Mouse (Mus musculus): ENCODE results near the gene Arpc1a. TPM values are rescaled to one million over a fixed set of nuclear protein-coding genes. Genes with fewer than 3 reads are reported as not detected.
A peak's percentile ranks its signal among the peaks of the same experiment; 100 is the strongest.

The Arpc1a gene
- polyA plus RNA-seq, 1 experiment from 2014 or later = 164 TPM

DNA sequence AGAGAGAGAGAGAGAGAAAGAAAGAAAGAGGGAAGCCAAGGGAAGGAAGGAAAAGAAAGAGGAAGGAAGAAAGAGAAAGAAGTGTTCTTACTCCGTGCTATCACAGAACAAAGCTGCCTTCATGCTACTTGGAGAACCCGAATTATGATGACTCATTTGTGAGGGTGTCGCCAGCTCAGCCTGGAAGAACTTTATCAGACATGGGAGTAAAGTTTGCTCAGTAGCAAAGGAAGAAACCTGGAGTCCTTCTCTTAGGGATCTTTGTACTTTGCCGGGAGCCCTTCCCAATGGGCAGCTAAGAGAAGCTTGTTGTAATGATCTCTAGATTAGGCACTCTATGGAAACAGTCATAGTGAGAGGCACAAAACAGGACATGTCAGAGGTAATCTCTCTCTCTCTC lies 19.1 kb downstream of the Arpc1a start:
- POLR2A ChIA-PET = interaction anchor here (1.2 kb wide), 1 partner anchor 12 kb away, joined by 3 read pairs; no protein-coding TSS in a partner anchor
- CTCF ChIA-PET = interaction anchor here (1.3 kb wide), 1 partner anchor 9 kb away, joined by 3 read pairs; no protein-coding TSS in a partner anchor
- DNase-seq (ENCODE audit: low read depth, low spot score) = no peak
- in situ Hi-C loops (cut with MboI; ENCODE audit: low pct_unique_long_range_greater_than_20kb) = no loop called here
- ATAC-seq = no peak
- no peaks in the 10 kb centered on the region for H3K27me3 ChIP-seq
- TF ChIP-seq CTCF (IDR thresholded peaks at IDR 0.05) = no peak

DNA sequence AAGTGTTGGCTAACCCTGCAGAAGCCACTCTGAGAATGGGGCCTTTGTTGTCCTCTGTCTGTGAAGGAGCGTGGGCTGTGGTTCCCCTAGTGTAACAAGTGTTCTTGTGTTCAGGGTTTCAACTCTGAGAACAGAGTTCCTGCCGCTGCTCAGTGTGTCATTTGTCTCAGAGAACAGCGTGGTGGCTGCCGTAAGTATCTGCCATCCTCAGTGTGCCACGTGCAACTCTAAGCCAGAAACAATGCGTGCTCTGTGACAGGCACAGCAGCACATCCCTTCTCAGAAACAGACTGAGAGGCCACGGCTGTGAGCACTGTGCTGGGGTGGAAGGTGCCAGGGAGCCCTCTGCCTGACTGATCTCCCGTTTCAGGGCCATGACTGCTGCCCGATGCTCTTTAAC lies 20.7 kb downstream of the Arpc1a start:
- in situ Hi-C loops (cut with MboI; ENCODE audit: low pct_unique_long_range_greater_than_20kb) = no loop called here
- ChIA-PET CTCF (no interaction called here), POLR2A (no interaction called here)
- no peak for TF ChIP-seq CTCF (IDR thresholded peaks at IDR 0.05)
- DNase-seq (ENCODE audit: low read depth, low spot score) (no peak), ATAC-seq (no peak)
- no peaks in the 10 kb centered on the region for H3K27me3 ChIP-seq

DNA sequence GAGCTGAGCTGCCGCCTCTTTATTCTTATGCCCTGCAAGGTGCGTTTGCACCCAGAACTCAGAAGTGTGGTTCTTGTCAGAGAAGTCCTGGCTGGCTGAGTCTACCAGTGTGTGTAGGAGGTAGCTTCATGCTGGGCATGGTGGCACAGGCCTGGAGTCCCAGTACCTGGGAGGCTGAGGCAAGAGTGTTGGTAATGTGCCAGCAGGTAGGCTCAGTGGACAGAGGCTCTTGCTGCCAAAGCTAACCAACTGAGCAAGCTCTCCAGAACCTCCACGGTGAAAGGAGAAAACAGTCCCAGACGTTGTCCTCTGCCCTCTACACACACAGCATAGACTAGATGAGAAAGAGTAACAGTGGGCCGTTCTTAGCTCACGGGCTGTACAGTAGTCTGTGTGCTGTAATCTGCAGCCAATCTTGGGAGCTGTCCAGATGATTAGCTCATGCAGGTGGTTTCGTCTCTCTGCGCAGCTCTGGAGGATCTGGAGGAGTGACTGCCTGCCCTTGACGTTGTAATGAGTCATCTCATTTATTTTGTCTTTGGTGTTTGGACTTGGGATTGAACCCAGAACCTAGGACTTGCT lies 22.2 kb downstream of the Arpc1a start:
- DNase-seq (ENCODE audit: low read depth, low spot score) = no peak
- POLR2A ChIA-PET = interaction anchor here (1.1 to 1.2 kb wide), 2 partner anchors 9 kb away, joined by 3 read pairs; no protein-coding TSS in a partner anchor
- H3K27me3 ChIP-seq = no peaks in the 10 kb centered on the region
- ATAC-seq = no peak
- no peak for TF ChIP-seq CTCF (IDR thresholded peaks at IDR 0.05)
- in situ Hi-C loops (cut with MboI; ENCODE audit: low pct_unique_long_range_greater_than_20kb) = no loop called here
- CTCF ChIA-PET = no interaction called here

DNA sequence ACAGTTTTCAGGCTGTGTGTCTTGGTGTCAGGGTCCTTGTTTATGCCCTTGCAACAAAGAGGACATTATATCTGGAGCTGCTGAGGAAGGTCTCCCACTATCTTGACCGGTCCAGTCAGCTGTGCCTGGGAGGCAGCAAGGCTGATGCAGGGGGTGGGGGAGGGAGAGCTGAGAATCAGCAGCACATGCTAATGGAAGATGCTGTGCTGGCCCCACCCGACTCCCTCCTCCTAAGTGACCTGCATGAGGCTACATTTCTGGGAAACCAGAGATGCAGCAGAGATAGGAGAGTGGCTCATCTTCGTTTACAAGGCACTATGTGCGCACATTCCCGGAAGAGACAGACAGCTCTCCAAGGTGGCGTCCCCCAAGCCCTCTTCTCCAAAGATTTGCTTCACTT lies 26.8 kb downstream of the Arpc1a start:
- ChIA-PET CTCF (interaction anchor here (1.5 kb wide), 1 partner anchor 14 kb away, joined by 4 read pairs; no protein-coding TSS in a partner anchor), POLR2A (interaction anchor here (0.6 to 0.9 kb wide), 2 partner anchors 13 to 17 kb away, joined by 3 to 8 read pairs; no protein-coding TSS in a partner anchor)
- ATAC-seq = no peak
- H3K27me3 ChIP-seq = no peaks in the 10 kb centered on the region
- in situ Hi-C loops (cut with MboI; ENCODE audit: low pct_unique_long_range_greater_than_20kb) = no loop called here
- TF ChIP-seq CTCF (IDR thresholded peaks at IDR 0.05) = no peak
- DNase-seq (ENCODE audit: low read depth, low spot score) = no peak

DNA sequence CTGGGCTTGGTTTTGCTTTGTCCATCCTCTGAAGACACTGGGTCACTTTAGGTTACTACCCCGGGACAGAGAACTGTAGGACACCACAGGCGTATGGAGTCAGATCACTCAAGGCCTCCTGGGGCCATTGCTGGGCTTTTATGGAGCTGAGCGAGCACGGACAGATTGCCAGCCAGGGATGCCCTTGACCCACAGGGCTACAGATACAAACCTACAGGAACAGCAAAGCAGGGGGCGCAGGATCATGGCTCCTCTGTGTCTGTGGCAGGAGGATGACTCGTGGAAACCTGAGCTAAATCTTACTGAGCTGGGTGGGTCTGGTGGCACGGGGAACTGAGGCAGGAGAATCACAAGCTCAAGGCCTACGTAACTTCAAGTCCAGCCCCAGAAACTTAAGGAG lies 28.9 kb downstream of the Arpc1a start:
- CTCF ChIA-PET = interaction anchor here (1.4 to 1.5 kb wide), 2 partner anchors 10 to 24 kb away, joined by 3 to 5 read pairs; no protein-coding TSS in a partner anchor
- DNase-seq (ENCODE audit: low read depth, low spot score) (no peak), ATAC-seq (no peak)
- TF ChIP-seq CTCF (IDR thresholded peaks at IDR 0.05) = no peak
- no peaks in the 10 kb centered on the region for H3K27me3 ChIP-seq
- in situ Hi-C loops (cut with MboI; ENCODE audit: low pct_unique_long_range_greater_than_20kb) = no loop called here
- POLR2A ChIA-PET = interaction anchor here (0.6 to 1.1 kb wide), 3 partner anchors 15 to 29 kb away, joined by 3 to 4 read pairs (median 4); partner anchors contain the start of genes Arpc1a and Kpna7

DNA sequence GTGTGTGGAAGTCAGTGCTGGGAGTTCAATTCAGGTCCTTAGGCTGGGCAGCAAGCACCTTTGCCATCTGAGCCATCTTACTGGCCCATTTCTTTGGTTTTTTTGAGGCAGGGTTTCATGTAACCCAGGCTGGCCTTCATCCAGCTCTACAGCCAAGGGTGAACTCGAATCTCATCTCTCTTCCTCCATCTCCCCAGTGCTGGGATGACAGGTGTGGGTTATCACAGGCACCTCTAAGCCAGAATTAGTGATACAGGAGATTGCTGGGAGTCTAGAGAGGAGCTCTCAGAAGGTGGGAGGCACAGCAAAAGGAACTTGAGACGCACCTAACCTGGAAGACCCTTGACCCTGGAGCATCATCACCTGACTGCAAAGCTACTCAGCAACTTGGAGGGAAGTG lies 29.8 kb downstream of the Arpc1a start:
- ATAC-seq (no peak), DNase-seq (ENCODE audit: low read depth, low spot score) (no peak)
- POLR2A ChIA-PET = interaction anchor here (1.4 kb wide), 1 partner anchor 30 kb away, joined by 9 read pairs; the partner anchor contains the start of genes Arpc1a and Kpna7
- no peak for TF ChIP-seq CTCF (IDR thresholded peaks at IDR 0.05)
- no peaks in the 10 kb centered on the region for H3K27me3 ChIP-seq
- in situ Hi-C loops (cut with MboI; ENCODE audit: low pct_unique_long_range_greater_than_20kb) = no loop called here
- CTCF ChIA-PET = no interaction called here

DNA sequence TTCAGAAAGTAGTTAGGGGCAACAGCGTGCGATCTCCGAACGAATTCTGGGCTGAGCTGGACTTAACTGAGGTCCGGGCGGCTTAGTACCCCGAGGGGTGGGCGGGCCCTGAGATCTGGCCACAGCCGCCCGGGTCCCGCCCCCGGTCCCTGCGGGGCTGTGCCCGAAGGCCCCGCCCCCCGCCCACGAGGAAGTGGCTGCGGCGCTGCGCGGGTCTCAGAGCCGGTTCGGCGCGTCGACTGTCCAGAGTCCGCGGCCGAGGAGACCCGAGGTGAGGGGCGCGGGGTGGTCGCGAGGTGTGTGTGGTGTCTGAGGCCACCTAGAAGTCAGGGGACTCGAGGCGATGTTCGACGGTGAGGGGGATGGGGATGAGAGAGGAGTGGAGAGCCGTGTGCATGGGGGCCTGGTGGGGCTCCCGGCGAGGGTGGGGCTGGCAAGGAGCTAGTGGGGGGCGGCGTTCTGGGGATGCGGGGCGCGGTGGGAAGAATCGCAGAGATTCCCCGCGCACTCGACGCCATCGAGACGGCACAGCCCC lies 30.5 kb downstream of the Arpc1a start, which contains the start of gene Arpc1b:
TSS of gene Arpc1b (plus strand) at position 145 of the 535 bp plus-strand sequence.
- ChIA-PET CTCF (interaction anchor here (1.3 kb wide), 1 partner anchor 27 kb away, joined by 4 read pairs; no protein-coding TSS in a partner anchor), POLR2A (interaction anchor here (0.7 to 1.4 kb wide), 4 partner anchors 9 to 44 kb away, joined by 3 to 9 read pairs (median 3); partner anchors contain the start of genes Arpc1a and Kpna7)
- DNase-seq (ENCODE audit: low read depth, low spot score) (no peak), ATAC-seq (peak; percentile 65)
- in situ Hi-C loops (cut with MboI; ENCODE audit: low pct_unique_long_range_greater_than_20kb) = no loop called here
- no peaks in the 10 kb centered on the region for H3K27me3 ChIP-seq
- TF ChIP-seq CTCF (IDR thresholded peaks at IDR 0.05) = no peak

DNA sequence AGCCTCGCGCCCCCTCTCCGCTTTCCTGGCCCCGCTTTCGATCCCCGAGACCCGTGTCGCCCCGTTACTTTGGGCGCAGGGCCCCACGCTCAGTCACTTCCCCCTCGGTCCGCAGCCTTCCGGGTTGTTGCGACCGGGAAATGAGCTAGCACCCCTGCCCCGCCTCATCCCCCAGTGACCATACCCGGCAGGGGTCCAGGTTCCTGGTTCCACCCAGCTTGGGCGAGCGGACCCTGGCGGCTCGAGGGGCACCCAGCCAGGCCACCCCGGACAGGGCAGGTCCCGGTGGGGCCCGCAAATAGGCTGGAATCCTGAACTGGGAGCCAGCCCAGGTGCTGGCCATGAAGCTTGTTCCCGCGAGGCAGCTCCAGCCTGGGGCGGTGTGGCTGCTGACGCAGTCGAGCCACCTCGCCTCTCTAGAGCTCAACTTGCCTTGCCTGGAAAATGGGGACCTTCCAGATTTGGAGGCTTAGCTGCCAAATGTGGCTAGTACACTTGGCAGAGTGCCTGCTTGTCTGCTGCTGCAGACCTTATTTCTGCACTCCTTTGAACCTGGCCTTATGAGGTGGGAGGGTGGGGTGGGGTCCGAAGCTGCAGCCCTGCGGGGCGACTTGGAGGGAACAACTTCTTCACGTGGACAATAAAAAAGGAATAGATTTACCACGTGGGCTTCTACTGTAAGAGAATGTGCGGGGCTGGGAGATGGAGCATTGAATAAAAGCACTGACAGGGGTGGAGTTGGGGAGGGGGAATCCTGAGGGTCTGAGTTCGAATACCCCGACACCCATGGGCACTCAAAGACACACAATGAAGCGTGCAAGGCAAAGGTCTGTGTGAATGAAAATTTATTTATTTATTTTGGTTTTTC lies 31.2 kb downstream of the Arpc1a start:
- no peak for TF ChIP-seq CTCF (IDR thresholded peaks at IDR 0.05)
- DNase-seq (ENCODE audit: low read depth, low spot score) (no peak), ATAC-seq (peak; percentile 58)
- no peaks in the 10 kb centered on the region for H3K27me3 ChIP-seq
- CTCF ChIA-PET = interaction anchor here (1.3 kb wide), 2 partner anchors 22 to 26 kb away, joined by 3 to 4 read pairs; no protein-coding TSS in a partner anchor
- in situ Hi-C loops (cut with MboI; ENCODE audit: low pct_unique_long_range_greater_than_20kb) = no loop called here
- POLR2A ChIA-PET = interaction anchor here (0.5 to 1.4 kb wide), 6 partner anchors 9 to 75 kb away, joined by 3 to 9 read pairs (median 3); partner anchors contain the start of genes Arpc1a and Kpna7

DNA sequence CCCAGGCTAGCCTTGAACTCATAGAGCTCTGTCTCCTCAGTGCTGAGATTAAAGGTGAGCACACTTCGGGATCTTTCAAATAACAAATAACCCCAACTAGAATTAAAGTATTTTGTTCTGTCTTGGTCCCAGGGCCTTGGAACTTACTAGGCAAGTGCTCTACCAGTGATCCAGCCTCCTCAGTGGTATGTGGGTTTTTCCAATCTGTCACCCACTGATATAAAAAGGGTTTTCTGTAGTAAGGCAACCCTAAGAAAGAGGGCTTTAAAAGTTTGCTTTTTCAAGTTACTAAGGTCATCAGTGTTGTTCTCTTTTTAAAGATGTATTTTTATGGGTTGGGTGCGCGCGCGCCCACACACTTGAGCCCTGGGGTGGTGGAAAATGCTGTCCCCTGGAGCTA lies 32.1 kb downstream of the Arpc1a start:
- in situ Hi-C loops (cut with MboI; ENCODE audit: low pct_unique_long_range_greater_than_20kb) = no loop called here
- ChIA-PET POLR2A (interaction anchor here (0.6 kb wide), 1 partner anchor 74 kb away, joined by 4 read pairs; no protein-coding TSS in a partner anchor), CTCF (interaction anchor here (1.3 kb wide), 2 partner anchors 21 to 26 kb away, joined by 3 to 4 read pairs; no protein-coding TSS in a partner anchor)
- no peaks in the 10 kb centered on the region for H3K27me3 ChIP-seq
- ATAC-seq (no peak), DNase-seq (ENCODE audit: low read depth, low spot score) (no peak)
- TF ChIP-seq CTCF (IDR thresholded peaks at IDR 0.05) = no peak

DNA sequence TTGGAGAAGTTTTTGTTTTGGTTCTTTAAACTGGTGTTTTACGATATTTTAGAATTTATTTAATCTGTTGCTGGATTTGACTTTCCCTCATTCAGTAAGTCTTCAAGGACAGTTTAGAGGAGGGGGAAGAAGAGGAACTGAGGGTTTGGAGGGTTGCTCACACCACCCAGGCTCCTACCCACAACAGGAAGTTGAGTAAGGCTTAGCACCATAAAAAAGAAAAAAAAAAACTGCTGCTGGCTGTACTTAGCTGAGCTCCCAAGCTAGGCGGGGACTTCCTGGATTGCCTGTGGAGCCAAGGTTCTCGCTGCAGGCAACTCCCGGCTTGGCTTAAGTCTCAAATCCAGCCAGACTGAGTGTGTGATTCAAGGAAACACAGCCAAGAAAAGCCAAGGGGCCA lies 32.7 kb downstream of the Arpc1a start:
- TF ChIP-seq CTCF (IDR thresholded peaks at IDR 0.05) = no peak
- ChIA-PET CTCF (interaction anchor here (1.0 kb wide), 1 partner anchor 11 kb away, joined by 6 read pairs; no protein-coding TSS in a partner anchor), POLR2A (interaction anchor here (1.0 kb wide), 1 partner anchor 14 kb away, joined by 6 read pairs; no protein-coding TSS in a partner anchor)
- in situ Hi-C loops (cut with MboI; ENCODE audit: low pct_unique_long_range_greater_than_20kb) = no loop called here
- peak; percentile 84 for DNase-seq (ENCODE audit: low read depth, low spot score)
- peak; percentile 57 for ATAC-seq
- H3K27me3 ChIP-seq = no peaks in the 10 kb centered on the region
